Mouse (Mus musculus) intestine, embryonic 14.5 days (tissue): ENCODE measurements around the gene Slc30a7. TPM values are rescaled to one million over a fixed set of nuclear protein-coding genes. Genes with fewer than 3 reads are reported as not detected.

Experiments used
- ATAC-seq: fragments of 200-750 bp; cut with Nextera tagmentation; replicated peaks from 2 replicates; pipeline ENCODE4 v1.8.0; 2017; ENCODE audit warnings: low read depth, moderate number of reproducible peaks, moderate TSS enrichment, moderate library complexity; ENCODE audit not compliant: low FRiP score, low TSS enrichment
- DNase-seq: peaks from one replicate; pipeline ENCODE4 v3.0.0-alpha.2; 2018; ENCODE audit warnings: low spot score
- H3K27ac ChIP-seq: fragments of 300-500 bp; sonication (generic); 2 replicates; pipeline ENCODE4 v1.5.1; 2014; ENCODE audit warnings: low read depth, mild to moderate bottlenecking, control low read depth
- H3K27me3 ChIP-seq: fragments of 300-500 bp; sonication (generic); replicated peaks from 2 replicates; pipeline ENCODE4 v1.6.1; 2014; ENCODE audit warnings: low read length, control low read depth; ENCODE audit not compliant: control insufficient read depth, insufficient read depth
- H3K36me3 ChIP-seq: fragments of 300-500 bp; sonication (generic); 2 replicates; pipeline ENCODE4 v1.6.1; 2014; ENCODE audit warnings: low read length, control low read depth; ENCODE audit not compliant: control insufficient read depth, insufficient read depth
- H3K4me1 ChIP-seq: fragments of 300-500 bp; sonication (generic); replicated peaks from 2 replicates; pipeline ENCODE4 v1.6.1; 2014; ENCODE audit warnings: low read length, control low read depth, mixed read lengths; ENCODE audit not compliant: control insufficient read depth, insufficient read depth
- H3K4me2 ChIP-seq: fragments of 300-500 bp; sonication (generic); 2 replicates; pipeline ENCODE4 v1.6.1; 2014; ENCODE audit warnings: low read length
- H3K4me3 ChIP-seq: fragments of 300-500 bp; sonication (generic); 2 replicates; pipeline ENCODE4 v1.5.1; 2014; ENCODE audit warnings: low read depth, low read length, control low read depth, mixed read lengths
- H3K9ac ChIP-seq: fragments of 300-500 bp; sonication (generic); 2 replicates; pipeline ENCODE4 v1.6.1; 2014; ENCODE audit warnings: mild to moderate bottlenecking, low read length
- H3K9me3 ChIP-seq: fragments of 300-500 bp; sonication (generic); 2 replicates; pipeline ENCODE4 v1.6.1; 2016; ENCODE audit warnings: low read length, control low read depth; ENCODE audit not compliant: control insufficient read depth
- WGBS: fragments of 180-500 bp; shearing (Covaris S2); extraction: QIAGEN DNeasy Blood & Tissue Kit; methylation state at CpG from one replicate; pipeline ENCODE4 v1.1.7; 2014; 5-methylcytosine and 5-hydroxymethylcytosine counted together
- polyA plus RNA-seq: library from polyadenylated mRNA; unstranded; fragments of >200 nt; fragmentation: Nextera tagmentation; extraction: Ambion mirVana; gene quantifications from 2 replicates; pipeline ENCODE4 v1.2.1, GENCODE M21; 2014

Slc30a7 gene
- polyA plus RNA-seq, 1 experiment from 2014 or later, result 41.8 TPM

- H3K27ac ChIP-seq, result no peak overlapping the region
- H3K27me3 ChIP-seq, result no peaks in the 10 kb centered on the region
- no peaks in the 10 kb centered on the region for H3K4me1 ChIP-seq
- DNase-seq (no peak), ATAC-seq (no peak)
- H3K36me3 ChIP-seq, result peaks cover 75% of the 10 kb centered on the region
- 92% methylated on average over 10 of the region's 10 CpGs for WGBS
- H3K4me3 ChIP-seq, result no peak overlapping the region
- no peak overlapping the region for H3K9ac ChIP-seq
- H3K9me3 ChIP-seq, result no peaks in the 10 kb centered on the region
- H3K4me2 ChIP-seq, result no peak overlapping the region
Measured at GRCm38 (mm10) chr3:115974995-115975394, 32.2 kb downstream of the Slc30a7 start.

- no peaks in the 10 kb centered on the region for H3K27me3 ChIP-seq
- no peaks in the 10 kb centered on the region for H3K9me3 ChIP-seq
- peaks cover 68% of the 10 kb centered on the region for H3K36me3 ChIP-seq
- DNase-seq (no peak), ATAC-seq (no peak)
- H3K4me1 ChIP-seq, result no peaks in the 10 kb centered on the region
- H3K4me2 ChIP-seq, result no peak overlapping the region
- H3K4me3 ChIP-seq, result no peak overlapping the region
- 91% methylated on average over 6 of the region's 6 CpGs for WGBS
- H3K27ac ChIP-seq, result no peak overlapping the region
- no peak overlapping the region for H3K9ac ChIP-seq
Measured at GRCm38 (mm10) chr3:115974228-115974627, 33.0 kb downstream of the Slc30a7 start.

- Histone ChIP-seq H3K4me2 (no peak overlapping the region), H3K4me1 (no peaks in the 10 kb centered on the region), H3K27ac (no peak overlapping the region), H3K27me3 (no peaks in the 10 kb centered on the region), H3K4me3 (no peak overlapping the region), H3K9ac (no peak overlapping the region), H3K36me3 (peaks cover 53% of the 10 kb centered on the region), H3K9me3 (no peaks in the 10 kb centered on the region)
- DNase-seq (no peak), ATAC-seq (no peak)
- 92% methylated on average over 14 of the region's 14 CpGs for WGBS
Measured at GRCm38 (mm10) chr3:115971891-115972646, 35.1 kb downstream of the Slc30a7 start.

GRCm38 (mm10) chr3:115971045-115971785 lies 36.0 kb downstream of the Slc30a7 start:
- Histone ChIP-seq H3K9me3 (no peaks in the 10 kb centered on the region), H3K36me3 (peaks cover 46% of the 10 kb centered on the region), H3K27ac (no peak overlapping the region), H3K27me3 (no peaks in the 10 kb centered on the region), H3K4me1 (no peaks in the 10 kb centered on the region), H3K9ac (no peak overlapping the region), H3K4me2 (no peak overlapping the region), H3K4me3 (no peak overlapping the region)
- ATAC-seq (no peak), DNase-seq (no peak)
- 93% methylated on average over 20 of the region's 20 CpGs for WGBS

GRCm38 (mm10) chr3:115968745-115969530 lies 38.3 kb downstream of the Slc30a7 start:
- no peak for ATAC-seq
- H3K36me3 ChIP-seq, result peaks cover 28% of the 10 kb centered on the region
- no peak overlapping the region for H3K9ac ChIP-seq
- H3K27ac ChIP-seq, result no peak overlapping the region
- no peak overlapping the region for H3K4me2 ChIP-seq
- 89% methylated on average over 10 of the region's 10 CpGs for WGBS
- no peak overlapping the region for H3K4me3 ChIP-seq
- H3K27me3 ChIP-seq, result no peaks in the 10 kb centered on the region
- DNase-seq, result no peak
- H3K9me3 ChIP-seq, result no peaks in the 10 kb centered on the region
- no peaks in the 10 kb centered on the region for H3K4me1 ChIP-seq

- WGBS, result 89% methylated on average over 5 of the region's 5 CpGs
- DNase-seq (no peak), ATAC-seq (no peak)
- H3K9me3 ChIP-seq, result no peaks in the 10 kb centered on the region
- H3K9ac ChIP-seq, result no peak overlapping the region
- no peaks in the 10 kb centered on the region for H3K27me3 ChIP-seq
- no peak overlapping the region for H3K27ac ChIP-seq
- H3K4me1 ChIP-seq, result no peaks in the 10 kb centered on the region
- H3K4me3 ChIP-seq, result no peak overlapping the region
- H3K36me3 ChIP-seq, result no peaks in the 10 kb centered on the region
- H3K4me2 ChIP-seq, result no peak overlapping the region
Measured at GRCm38 (mm10) chr3:115964071-115964470, 43.1 kb downstream of the Slc30a7 start.

- Histone ChIP-seq H3K9me3 (no peaks in the 10 kb centered on the region), H3K4me2 (no peak overlapping the region), H3K27ac (no peak overlapping the region), H3K27me3 (no peaks in the 10 kb centered on the region), H3K4me3 (no peak overlapping the region), H3K9ac (no peak overlapping the region), H3K36me3 (0 out of 2 replicates have a peak, but pooled peaks cover 2% of the 10 kb centered on the region), H3K4me1 (no peaks in the 10 kb centered on the region)
- 95% methylated on average over 1 of the region's 1 CpGs for WGBS
- DNase-seq (no peak), ATAC-seq (no peak)
Measured at GRCm38 (mm10) chr3:115963597-115963996, 43.6 kb downstream of the Slc30a7 start.

GRCm38 (mm10) chr3:115962028-115962415 lies 45.2 kb downstream of the Slc30a7 start:
- 0 out of 2 replicates have a peak, but pooled peaks cover 11% of the 10 kb centered on the region for H3K36me3 ChIP-seq
- DNase-seq, result no peak
- 86% methylated on average over 4 of the region's 4 CpGs for WGBS
- H3K9ac ChIP-seq, result no peak overlapping the region
- H3K9me3 ChIP-seq, result no peaks in the 10 kb centered on the region
- H3K4me2 ChIP-seq, result no peak overlapping the region
- H3K4me1 ChIP-seq, result no peaks in the 10 kb centered on the region
- no peak for ATAC-seq
- H3K27me3 ChIP-seq, result no peaks in the 10 kb centered on the region
- no peak overlapping the region for H3K4me3 ChIP-seq
- H3K27ac ChIP-seq, result no peak overlapping the region
